Mouse (Mus musculus): Measurements from ENCODE around the gene Pprc1.

The Pprc1 gene

GRCm38 (mm10) chr19:46055752-46056387 lies 11.2 kb downstream of the Pprc1 start:
- no peak for DNase-seq (ENCODE audit: low spot score in 2 of 2)

DNA sequence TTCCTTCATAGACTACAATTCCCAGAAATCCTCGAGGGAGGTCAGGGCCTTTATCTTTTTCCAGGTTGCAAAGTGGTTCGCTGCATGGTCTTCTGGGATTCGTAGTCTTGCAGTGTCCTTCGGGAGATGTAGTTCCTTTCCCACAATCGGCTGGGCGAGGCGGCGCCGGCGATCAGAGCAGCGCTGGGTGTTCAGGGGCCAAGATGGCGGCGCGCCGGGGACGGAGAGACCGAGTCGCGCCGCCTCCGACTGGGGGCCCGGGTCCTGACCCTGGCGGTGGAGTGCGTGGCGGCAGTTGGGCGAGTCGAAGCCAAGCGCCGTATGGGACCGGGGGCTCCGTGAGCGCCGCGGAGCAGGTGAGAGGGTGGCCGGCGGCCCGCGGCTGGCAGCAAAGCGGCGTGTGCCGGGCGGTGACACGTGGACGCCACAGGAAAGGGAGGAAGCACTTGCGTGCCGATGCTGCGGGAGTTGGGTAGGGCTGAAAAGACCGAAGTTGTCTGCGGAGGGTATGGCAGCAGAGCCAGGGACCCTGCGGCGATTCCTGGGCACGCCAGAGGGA lies 11.8 kb downstream of the Pprc1 start:
- DNase-seq (ENCODE audit: low spot score in 2 of 2), result peak; percentile 94 to 96

GRCm38 (mm10) chr19:46056947-46057607 lies 12.4 kb downstream of the Pprc1 start:
- peak; percentile 70 to 73 for DNase-seq (ENCODE audit: low spot score in 2 of 2)

DNA sequence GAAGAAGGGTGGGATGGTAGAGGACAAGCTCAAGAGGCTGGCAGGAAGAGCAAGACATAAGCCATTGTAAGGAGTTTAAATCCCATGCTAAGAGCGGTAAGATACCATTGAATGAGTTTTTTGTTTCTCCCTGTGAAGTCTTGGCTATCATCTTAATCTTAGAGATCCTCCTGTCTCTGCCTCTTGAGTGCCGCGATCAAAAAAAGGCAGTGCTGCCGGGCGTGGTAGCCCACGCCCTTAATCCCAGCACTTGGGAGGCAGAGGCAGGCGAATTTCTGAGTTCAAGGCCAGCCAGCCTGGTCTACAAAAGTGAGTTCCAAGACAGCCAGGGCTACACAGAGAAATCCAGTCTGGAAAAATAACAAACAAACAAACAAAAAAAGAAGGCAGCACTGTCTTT lies 13.8 kb downstream of the Pprc1 start:
- DNase-seq (ENCODE audit: low spot score in 2 of 2), result no peak

DNA sequence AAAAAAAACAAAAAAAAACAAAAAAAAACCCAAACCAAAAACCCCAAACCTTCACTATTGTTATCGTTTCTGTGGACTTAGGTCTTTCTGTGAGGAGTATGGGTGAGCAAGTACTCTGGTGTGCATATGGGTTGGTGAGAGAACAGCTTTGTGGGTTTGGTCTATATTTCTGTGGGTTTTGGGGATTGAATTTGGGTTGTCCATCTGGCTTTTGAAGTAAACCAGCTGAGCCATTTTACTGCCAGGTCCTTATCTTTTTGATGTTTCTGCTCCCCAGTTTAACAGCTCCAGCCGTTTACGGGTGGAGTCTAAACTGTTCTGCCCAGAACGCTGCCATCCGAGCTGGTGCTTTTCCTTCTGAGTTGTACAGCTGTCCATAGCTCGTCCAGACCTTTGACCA lies 16.2 kb downstream of the Pprc1 start:
- DNase-seq (ENCODE audit: low spot score in 2 of 2), result no peak

DNA sequence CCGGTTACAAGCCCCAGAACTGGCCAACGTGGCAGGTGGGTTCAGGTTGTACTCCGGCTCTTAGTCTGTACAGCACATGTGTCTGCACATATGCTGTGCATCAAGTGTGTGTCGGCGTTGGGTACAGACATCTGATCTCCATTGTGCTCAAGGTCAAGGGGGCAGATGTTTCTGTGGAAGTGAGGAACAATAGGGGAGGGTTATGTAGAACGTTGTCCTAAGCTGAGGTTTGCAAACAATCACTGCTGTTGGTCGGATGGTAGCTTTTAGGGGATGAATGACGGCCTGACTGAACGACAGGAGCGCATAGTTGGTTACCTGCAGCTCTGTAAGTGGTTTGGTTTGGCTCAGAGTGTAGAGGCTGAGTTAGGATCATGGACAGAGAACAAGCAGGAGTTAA lies 23.4 kb downstream of the Pprc1 start:
- no peak for DNase-seq (ENCODE audit: low spot score in 2 of 2)

DNA sequence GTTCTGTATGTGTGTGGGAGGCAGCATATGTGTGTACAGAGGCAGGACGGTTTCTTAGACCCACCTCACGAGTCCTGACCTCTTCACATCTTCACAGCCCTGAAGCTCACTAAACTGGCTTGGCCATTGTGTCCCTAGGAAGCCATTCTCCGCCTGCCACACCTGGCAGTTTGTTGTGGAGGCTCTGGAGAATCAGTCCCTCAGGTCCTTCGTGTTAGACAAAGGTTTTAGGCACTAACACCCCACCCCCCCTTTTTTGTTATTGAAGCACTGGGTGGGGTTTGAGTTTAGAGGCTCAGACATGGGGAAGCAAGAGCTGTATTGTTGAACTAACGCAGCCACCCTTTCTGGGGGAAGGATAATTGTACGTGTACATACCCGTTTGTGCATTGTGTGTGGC lies 28.6 kb downstream of the Pprc1 start:
- no peak for DNase-seq (ENCODE audit: low spot score in 2 of 2)

GRCm38 (mm10) chr19:46074266-46074665 lies 29.6 kb downstream of the Pprc1 start:
- DNase-seq (ENCODE audit: low spot score in 2 of 2), result no peak

DNA sequence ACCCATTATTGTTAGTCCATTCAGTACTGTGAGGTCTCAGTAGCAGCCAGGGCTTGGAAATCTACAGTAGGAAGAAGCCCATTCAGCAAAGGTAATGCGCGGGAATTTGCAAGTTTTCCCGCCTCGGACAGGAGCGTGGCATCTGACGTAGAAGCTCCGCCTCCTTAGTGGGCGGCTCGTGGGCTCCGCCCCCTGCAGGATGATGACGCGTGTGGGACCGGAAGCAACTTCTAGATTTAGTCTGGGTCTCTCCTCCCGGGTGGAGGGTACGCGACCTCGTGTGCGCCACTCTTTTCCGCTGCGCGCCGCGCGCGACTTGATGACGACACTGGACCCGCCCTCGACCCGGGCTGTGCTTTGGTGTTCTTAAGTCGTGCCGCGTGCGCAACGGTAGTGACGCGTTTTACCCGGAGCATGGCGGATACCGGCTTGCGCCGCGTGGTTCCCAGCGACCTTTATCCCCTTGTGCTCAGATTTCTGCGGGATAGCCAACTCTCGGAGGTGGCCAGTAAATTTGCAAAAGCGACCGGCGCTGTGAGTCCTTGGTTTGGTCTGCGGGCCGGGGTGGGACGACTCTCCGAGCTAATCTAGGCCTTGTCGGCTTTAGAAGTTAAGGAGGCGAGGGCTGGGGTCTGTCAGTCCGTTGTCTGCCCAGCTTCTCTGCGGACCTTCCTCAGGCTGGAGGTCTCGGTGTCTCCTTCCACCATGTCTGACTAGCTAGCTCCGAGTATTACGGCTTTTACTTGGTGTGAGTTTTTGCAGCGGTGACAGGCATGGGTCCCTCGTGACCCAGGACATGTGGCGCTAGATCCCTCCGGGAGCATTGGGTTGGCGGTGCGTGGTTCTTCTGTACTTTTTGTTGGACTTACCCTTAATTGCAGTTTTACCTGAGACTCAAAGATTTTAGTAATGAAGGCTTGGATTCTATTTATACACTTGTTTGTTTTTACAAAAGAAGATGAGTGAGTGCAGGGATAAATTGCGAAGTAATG lies 31.2 kb downstream of the Pprc1 start, which contains the start of gene Nolc1:
TSS of gene Nolc1 (plus strand) at position 248 of the 992 bp plus-strand sequence.
- DNase-seq (ENCODE audit: low spot score in 2 of 2), result peak; percentile 99

GRCm38 (mm10) chr19:46078535-46078934 lies 33.8 kb downstream of the Pprc1 start:
- DNase-seq (ENCODE audit: low spot score in 2 of 2), result no peak

DNA sequence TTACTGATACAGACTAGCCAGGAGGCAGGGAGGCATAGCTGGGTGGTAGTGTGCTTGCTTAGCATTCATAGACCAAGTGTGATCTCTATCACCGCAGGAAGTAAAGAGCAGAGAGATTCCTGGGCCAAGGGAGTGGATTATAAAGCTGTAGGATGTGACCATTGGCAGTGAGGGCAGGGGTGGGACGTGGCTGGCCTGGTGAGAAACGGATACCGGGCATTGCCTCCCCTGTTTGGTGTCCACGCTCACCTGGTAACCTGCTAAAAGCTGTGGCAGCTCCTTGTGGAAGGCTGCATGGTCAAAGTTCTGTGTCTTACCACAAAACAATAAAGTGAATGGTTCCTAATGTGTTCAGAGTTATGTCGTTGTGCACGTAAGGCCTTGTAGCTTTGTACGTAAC lies 40.5 kb downstream of the Pprc1 start:
- no peak for DNase-seq (ENCODE audit: low spot score in 2 of 2)

GRCm38 (mm10) chr19:46086337-46086736 lies 41.7 kb downstream of the Pprc1 start:
- DNase-seq (ENCODE audit: low spot score in 2 of 2), result peak in 1 of 2 experiments; percentile 36

GRCm38 (mm10) chr19:46087871-46088270 lies 43.2 kb downstream of the Pprc1 start:
- DNase-seq (ENCODE audit: low spot score in 2 of 2), result no peak

DNA sequence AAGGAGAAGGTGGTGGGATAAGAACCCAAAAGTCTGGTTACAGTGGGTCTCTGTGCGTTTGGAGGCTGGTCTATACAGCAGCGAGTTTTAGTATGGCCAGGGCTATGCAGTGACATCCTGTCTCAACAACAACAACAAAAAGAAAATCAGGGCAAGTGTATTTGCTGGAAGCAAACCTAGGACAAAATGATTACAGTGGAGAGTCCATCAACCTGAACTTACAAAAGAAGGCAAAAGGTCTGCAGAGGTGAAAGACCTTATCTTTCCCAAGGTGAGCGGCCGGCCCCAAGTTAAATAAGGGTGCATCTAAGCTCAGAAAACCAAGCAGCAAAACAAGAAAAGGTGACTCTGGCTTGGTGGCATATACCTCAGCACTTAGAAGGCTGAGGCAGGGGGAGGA lies 47.0 kb downstream of the Pprc1 start:
- DNase-seq (ENCODE audit: low spot score in 2 of 2), result no peak

- no peak for DNase-seq (ENCODE audit: low spot score in 2 of 2)
Observed at GRCm38 (mm10) chr19:46094144-46094543, 49.5 kb downstream of the Pprc1 start.

DNA sequence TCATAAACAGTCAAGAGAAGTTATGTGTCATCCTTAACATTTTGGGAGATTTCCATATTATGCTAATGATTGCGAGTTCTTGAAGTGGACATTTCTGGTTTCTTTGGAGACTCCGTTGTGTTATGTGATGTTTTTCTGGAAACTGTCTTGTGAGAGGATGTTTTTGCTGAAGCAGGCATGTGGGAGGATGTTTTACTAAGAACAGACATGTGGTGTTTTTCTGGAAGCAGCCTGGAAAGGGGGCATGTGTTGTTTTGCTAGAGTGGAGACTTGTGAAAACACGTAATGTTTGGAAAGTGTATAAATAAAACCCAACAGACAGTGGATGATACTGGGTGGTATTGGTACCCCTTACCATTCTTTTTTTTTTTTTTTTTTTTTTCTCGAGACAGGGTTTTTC lies 50.6 kb downstream of the Pprc1 start:
- DNase-seq (ENCODE audit: low spot score in 2 of 2), result no peak

- DNase-seq (ENCODE audit: low spot score in 2 of 2), result no peak
Observed at GRCm38 (mm10) chr19:46096396-46096795, 51.7 kb downstream of the Pprc1 start.

GRCm38 (mm10) chr19:46099561-46099960 lies 54.9 kb downstream of the Pprc1 start:
- no peak for DNase-seq (ENCODE audit: low spot score in 2 of 2)

DNA sequence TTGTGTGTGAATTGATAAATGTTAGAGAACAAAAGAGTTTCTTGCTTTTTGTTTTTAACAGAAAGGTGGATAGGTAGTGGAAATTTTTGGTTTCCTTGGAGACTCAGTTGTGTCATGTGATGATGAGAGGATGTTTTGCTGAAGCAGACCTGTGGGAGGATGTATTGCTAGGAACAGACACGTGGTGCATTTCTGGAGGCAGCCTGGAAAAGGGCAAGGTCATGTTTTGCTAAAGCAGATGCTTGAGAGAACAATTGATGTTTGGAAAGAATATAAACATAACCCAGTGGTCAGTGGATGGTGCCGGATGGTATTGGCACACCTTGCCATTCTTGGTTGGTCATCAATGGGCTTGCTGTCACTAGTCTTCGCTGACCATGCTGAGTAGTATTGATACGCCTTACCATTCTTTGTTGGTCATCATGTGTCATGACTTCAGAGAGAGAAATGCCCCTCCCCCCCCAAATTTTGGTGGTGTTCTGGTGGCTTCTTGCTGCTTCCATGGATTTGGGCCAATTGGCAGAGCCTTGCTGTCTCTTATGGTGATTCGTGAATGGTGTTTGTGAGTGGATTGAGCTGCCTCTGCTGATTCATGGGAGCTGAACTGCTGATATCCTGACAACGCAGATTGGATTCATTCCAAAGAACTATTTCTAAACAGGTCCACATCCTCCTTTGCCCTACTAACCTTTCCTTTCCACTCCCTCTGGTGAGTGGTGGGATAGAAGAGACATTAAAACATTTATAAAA lies 58.9 kb downstream of the Pprc1 start:
- DNase-seq (ENCODE audit: low spot score in 2 of 2), result no peak

DNA sequence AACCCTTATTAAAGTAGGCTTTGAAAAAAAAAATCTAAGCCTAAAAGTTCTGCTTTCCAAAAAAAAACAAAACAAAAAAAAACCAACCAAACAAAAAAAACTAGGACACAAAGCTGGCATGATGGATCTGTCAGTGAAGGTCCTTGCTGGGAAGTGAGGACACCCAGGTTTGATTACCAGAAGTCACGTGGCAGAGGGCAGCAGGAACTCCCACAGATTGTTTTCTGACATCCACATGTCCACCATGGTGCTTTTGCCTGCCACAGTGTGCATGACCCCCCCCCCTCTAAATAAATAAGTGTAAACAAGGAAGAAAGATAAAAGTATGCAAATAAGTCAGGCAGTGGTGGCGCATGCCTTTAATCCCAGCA lies 59.5 kb downstream of the Pprc1 start:
- no peak for DNase-seq (ENCODE audit: low spot score in 2 of 2)

GRCm38 (mm10) chr19:46110214-46110613 lies 65.5 kb downstream of the Pprc1 start:
- DNase-seq (ENCODE audit: low spot score in 2 of 2), result no peak

All from spleen, postnatal 36 days (tissue).